Mouse (Mus musculus): ENCODE results near the gene Tmem42.

The Tmem42 gene

GRCm38 (mm10) chr9:123020995-123021631 is at the start of gene Tmem42:
Tmem42 (plus strand) TSS chr9:123021326.
- DNase-seq (ENCODE audit: low spot score): peak; percentile 83

GRCm38 (mm10) chr9:122998406-122999192 is 22.5 kb upstream of the Tmem42 start:
- no peak for DNase-seq (ENCODE audit: low spot score)

DNA sequence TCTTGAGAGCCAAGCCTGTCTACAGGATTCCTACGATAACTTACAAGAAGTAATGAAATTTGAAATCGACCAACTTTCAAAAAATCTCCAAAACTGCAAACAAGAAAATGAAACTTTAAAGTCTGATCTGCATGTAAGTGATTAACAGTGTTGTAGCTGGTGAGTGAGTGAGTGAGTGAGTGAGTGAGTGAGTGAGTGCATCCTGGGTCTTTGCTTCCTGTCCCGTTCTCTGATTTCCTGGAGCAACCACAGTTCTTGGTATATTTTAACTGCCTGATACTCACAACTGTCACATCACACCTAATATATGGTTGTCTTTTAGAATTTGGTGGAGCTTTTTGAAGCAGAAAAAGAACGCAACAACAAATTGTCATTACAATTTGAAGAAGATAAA is 21.9 kb upstream of the Tmem42 start:
- no peak for DNase-seq (ENCODE audit: low spot score)

GRCm38 (mm10) chr9:123004718-123005117 is 16.4 kb upstream of the Tmem42 start:
- no peak for DNase-seq (ENCODE audit: low spot score)

DNA sequence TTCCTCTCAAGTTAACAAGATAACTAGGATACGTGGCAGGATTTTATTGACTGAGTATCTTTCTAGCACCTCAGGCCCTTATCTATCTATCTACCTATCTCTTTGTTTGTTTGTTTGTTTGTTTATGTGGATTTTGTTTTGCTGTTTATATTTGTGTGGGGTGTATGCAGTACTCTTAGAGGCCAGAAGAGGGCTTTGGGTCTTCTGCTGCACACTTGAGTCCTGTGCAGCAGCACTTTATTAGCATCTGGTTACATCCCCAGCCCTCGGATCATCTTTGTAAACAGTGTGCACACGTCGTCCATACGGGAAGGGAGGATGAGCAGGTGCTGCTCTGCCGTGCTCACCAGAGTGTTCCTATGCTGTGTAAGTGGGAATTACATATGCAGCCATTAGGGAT is 15.1 kb upstream of the Tmem42 start:
- no peak for DNase-seq (ENCODE audit: low spot score)

DNA sequence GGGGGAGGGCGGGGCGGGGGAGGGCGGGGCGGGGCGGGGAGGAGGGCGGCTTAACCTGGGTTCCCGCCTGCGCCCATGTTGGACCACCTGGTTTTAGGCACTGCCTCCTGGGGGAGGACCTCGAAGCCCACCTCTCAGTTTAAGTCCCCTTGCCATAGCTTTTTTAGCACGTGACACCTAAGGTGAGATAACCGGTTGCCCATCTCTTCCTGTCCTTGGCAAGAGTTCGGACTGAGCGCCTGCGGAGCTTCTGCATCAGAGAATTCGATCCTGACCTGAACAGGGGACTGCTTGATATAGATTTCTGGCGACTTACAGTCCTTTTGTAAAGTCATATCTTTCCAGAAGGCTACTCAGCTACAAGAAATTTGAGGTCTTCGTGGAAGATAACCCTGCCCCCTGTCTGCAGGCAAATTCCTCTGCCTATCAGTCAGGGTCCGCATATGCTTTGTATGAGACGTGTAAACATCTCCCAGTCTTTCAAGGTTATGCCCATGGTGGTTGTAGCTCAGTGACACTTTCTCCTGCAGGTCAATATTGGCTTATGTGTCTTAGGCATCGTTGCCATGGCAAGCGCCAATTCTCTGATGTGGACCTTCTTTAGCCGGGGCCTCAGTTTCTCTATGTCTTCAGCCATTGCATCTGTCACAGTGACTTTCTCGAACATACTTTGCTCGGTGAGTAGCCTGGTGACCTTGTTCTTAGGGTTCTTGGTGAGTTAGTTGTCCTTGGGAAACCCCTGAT is 682 bp downstream of the Tmem42 start:
- peak; percentile 4 for DNase-seq (ENCODE audit: low spot score)

- DNase-seq (ENCODE audit: low spot score): no peak
Measured at GRCm38 (mm10) chr9:123024201-123024600, 3.1 kb downstream of the Tmem42 start.

- no peak for DNase-seq (ENCODE audit: low spot score)
Measured at GRCm38 (mm10) chr9:123031496-123032246, 10.5 kb downstream of the Tmem42 start.

DNA sequence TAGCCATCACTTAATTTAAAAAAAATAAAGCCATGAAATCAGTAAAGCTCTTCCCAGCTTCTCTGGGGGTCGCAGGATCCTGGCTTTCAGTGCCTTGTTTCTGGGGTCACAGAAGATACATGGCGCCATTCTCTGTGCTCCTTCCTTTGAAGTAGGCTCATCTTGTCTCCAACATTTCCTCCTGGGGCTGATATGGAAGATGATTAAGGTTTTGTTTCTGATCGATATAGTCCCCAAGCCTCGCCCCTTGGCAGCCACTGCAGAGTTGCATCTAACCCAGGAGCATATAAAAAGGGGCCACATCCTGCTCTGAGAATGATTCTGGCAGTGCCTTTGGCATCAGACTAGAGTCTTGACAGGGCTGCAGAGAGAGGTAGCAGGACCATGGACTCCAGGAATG is 13.3 kb downstream of the Tmem42 start, which contains the start of gene Tgm4:
TSS of gene Tgm4 (plus strand) at position 301 of the 400 bp plus-strand sequence.
- DNase-seq (ENCODE audit: low spot score): no peak

DNA sequence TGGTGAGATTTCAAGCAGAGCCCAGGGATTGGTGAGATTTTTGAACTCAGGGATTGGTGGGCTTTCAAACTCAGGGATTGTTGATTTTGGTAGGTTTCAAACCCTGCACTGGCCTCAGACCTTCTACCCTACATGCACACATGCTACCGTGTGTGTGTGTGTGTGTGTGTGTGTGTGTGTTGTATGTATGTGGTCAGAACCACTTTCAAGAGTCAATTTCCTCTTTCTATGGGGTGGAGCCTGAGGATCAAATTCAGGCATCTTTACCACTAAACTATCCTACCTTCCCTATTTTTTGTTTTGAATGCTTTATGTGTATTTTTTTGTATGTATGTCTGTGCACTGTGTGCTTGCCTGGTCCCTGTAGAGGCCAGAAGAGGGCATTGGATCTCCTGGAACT is 26.5 kb downstream of the Tmem42 start:
- no peak for DNase-seq (ENCODE audit: low spot score)

DNA sequence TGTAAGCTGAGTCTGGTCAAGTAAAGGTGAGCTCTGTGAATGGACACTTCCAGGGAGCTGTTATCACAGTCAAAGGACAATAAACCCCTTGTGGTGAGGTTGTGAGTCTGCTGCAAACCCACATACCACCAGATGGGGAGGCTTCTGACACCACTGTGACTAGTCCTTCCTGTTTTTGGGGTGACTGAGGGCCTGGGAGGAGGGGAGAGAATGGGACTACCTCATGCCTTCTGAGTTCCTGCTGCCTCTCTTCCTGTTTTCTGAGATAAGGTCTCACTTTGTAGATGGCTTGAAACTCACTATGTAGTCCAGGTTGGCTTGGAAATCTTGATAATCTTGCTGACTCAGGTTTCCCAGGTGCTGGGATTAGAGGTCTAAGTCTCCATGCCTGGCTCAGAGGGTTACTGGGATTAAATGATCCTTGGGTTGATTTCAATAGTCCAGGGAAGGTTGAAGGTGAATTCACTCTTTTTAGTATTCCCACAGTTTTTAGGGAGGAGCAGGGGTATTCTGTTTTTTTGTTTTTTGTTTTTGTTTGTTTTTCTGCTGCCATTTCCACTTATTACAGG is 37.7 kb downstream of the Tmem42 start:
- no peak for DNase-seq (ENCODE audit: low spot score)

DNA sequence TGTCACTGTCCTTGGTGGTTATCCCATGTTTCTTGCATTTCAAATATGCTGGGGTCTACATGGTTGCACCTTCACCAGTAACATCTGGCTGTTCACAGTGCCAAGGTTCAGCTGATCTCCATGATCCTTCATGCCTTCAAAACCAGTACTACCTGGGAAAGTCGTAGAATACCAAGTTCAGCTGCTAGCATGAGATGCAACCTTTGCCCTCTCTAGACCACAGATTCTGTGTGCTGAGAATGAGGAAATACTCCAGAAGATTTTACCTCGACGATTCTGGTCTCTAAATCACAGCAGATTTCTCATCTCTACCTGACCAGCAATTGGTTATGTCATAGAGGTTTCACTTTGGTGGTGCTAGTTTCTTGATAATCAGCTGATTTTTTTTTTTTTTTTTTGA is 39.0 kb downstream of the Tmem42 start:
- no peak for DNase-seq (ENCODE audit: low spot score)

Data from ovary, adult 18-20 months (tissue).